Mouse (Mus musculus) cortical plate, adult 2 months (tissue): Measurements from ENCODE around the gene Hbs1l. TPM values are rescaled to one million over a fixed set of nuclear protein-coding genes. Genes with fewer than 3 reads are reported as not detected.
A peak's percentile ranks its signal among the peaks of the same experiment; 100 is the strongest.

ENCODE experiments used
- H3K27ac ChIP-seq: fragments of 200-500 bp; 2 replicates; pipeline ENCODE4 v1.5.1; 2012; ENCODE audit warnings: low read length, control low read depth, inconsistent platforms; ENCODE audit not compliant: insufficient read depth
- H3K4me1 ChIP-seq: fragments of 200-500 bp; 2 replicates; pipeline ENCODE4 v1.6.1; 2011; ENCODE audit warnings: low read length; ENCODE audit not compliant: control insufficient read depth, insufficient read depth
- H3K4me3 ChIP-seq: fragments of 200-500 bp; 2 replicates; pipeline ENCODE4 v1.5.1; 2011; ENCODE audit warnings: mild to moderate bottlenecking, low read length, control low read depth; ENCODE audit not compliant: insufficient read depth
- CTCF ChIP-seq: fragments of 200-500 bp; IDR thresholded peaks from 2 replicates; pipeline ENCODE4 v1.5.1; 2011; ENCODE audit warnings: mild to moderate bottlenecking, control low read depth, low read length; ENCODE audit not compliant: insufficient read depth; ENCODE audit errors: extremely low read depth
- POLR2A ChIP-seq: fragments of 200-500 bp; IDR thresholded peaks from 2 replicates; pipeline ENCODE4 v1.6.1; 2011; ENCODE audit warnings: mild to moderate bottlenecking, low read length, control low read depth; ENCODE audit not compliant: insufficient read depth; ENCODE audit errors: extremely low read depth
- polyA plus RNA-seq: library from polyadenylated mRNA; depleted of rRNA; stranded (reverse); fragments of >200 nt; gene quantifications from 2 replicates; pipeline ENCODE4 v1.2.3, GENCODE M21; 2012

The Hbs1l gene
- polyA plus RNA-seq, 1 experiment: 43.4 TPM

- no peak overlapping the region for H3K4me3 ChIP-seq
- H3K27ac ChIP-seq: no peak overlapping the region
- TF ChIP-seq POLR2A (no peak), CTCF (peak; percentile 11; the same call in 1 of the 2 replicates)
- no peaks in the 10 kb centered on the region; the same call in 1 of the 2 replicates for H3K4me1 ChIP-seq
Observed at GRCm38 (mm10) chr10:21337191-21337590, 41.4 kb downstream of the Hbs1l start.

DNA sequence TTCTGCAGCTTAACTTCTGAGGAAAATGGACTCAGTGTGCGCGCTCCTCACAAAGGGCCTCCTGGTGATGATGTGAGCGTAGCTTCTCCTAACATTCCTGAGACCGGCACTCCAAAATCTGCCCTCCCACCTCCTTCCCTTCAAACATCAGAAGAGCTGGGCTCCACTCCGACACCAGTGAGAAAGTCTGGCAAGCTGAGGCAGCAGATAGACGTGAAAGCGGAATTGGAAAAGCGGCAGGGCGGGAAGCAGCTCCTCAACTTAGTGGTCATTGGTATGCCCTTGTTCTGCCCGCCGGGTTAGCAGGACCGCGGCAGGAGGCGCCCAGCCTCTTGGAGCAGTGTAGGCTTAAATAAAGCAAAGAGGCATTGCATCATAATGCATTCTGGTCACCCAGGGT, 45.9 kb downstream of the Hbs1l start:
- TF ChIP-seq CTCF (no peak), POLR2A (no peak)
- Histone ChIP-seq H3K27ac (no peak overlapping the region), H3K4me1 (peaks cover 1% of the 10 kb centered on the region; the same call in 1 of the 2 replicates), H3K4me3 (no peak overlapping the region)

DNA sequence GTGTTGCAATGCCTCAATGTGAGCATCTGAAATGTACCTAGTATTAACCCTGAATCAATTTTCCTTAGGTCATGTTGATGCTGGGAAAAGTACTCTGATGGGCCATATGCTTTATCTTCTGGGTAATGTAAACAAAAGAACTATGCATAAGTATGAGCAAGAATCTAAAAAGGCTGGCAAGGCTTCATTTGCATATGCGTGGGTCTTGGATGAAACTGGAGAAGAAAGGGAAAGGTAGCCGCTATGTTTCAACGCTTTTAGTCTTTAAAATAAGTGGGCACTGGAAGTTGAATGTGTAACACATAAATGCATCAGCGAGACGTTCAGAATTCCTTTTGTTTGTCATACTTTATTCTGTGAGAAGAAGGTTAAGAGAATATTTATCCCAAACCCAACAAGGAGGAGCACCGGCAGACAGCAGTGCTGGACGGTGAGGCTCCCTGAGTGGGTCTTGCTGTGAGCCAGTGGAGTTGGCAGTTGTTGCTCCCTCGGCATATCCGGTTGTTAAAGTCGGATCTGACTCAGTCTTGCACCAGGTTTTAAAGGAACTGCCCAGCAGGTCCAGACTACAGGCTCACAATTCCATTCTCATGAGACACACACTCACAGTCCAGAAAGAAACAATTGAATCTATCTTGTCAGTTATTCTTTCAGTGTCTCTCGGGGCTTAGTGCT, 46.7 kb downstream of the Hbs1l start:
- H3K27ac ChIP-seq: no peak overlapping the region
- no peak for TF ChIP-seq POLR2A
- no peak for TF ChIP-seq CTCF
- no peak overlapping the region for H3K4me3 ChIP-seq
- H3K4me1 ChIP-seq: peaks cover 1% of the 10 kb centered on the region; the same call in 1 of the 2 replicates

DNA sequence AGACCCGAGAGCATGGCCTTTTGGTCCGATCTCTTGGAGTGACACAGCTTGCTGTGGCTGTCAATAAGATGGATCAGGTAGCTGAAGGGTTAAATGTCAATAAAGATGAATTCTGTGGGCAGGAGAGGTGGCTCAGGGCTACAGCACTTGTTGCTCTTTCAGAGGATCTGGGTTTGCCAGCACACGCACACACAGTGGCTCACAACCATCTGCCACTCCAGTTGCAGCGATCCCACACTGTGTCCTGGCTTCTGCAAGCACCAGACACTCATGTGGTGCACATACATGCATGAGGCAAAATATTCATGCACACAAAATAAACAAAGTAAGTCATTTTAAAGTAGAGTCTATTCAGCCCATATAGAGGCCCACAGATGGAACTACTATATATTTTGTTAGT, 51.6 kb downstream of the Hbs1l start:
- Histone ChIP-seq H3K4me1 (peaks cover 1% of the 10 kb centered on the region; the same call in 1 of the 2 replicates), H3K4me3 (no peak overlapping the region), H3K27ac (no peak overlapping the region)
- TF ChIP-seq POLR2A (no peak), CTCF (no peak)

DNA sequence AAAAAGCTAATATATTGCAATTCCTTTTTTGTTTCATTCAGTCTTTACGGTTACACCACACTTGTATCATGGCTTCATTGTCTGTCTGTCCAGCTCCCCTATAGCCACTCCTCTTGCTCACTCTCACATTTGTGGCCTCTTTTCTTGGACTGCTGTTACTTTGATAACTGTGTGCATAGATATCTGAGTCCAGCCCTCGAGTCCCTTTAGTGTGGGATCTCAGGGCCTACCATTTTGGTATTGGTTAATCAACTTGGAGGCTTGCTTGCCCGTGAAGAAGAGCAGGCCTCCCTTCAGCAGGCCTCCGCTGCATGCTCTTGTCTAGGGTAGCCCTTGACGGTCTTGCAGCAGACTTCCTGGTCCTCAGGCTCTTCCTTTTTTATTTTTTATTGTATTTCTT, 53.7 kb downstream of the Hbs1l start:
- TF ChIP-seq CTCF: no peak
- no peak for TF ChIP-seq POLR2A
- H3K27ac ChIP-seq: no peak overlapping the region
- H3K4me1 ChIP-seq: peaks cover 3% of the 10 kb centered on the region; the same call in 1 of the 2 replicates
- H3K4me3 ChIP-seq: no peak overlapping the region

DNA sequence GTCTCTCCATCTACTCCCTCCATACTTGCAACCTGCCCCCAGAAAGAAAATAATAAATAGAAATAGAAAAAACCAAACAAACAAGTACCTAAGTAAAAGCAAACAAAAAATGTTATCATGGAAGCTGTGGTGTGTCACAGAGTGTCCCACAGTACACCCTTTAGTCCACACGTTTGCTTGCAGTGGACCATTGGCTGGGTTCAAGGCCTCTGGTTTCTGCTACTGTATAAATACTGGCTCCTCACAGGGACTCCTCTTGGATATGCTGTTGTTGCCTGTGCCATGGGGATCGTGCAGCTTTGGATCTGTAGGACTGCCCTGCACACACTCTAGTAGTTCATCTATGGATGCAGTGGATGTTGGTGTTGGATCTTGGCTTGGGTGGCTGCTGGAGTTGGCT, 54.2 kb downstream of the Hbs1l start:
- no peak overlapping the region for H3K27ac ChIP-seq
- TF ChIP-seq CTCF (no peak), POLR2A (no peak)
- no peak overlapping the region for H3K4me3 ChIP-seq
- H3K4me1 ChIP-seq: peaks cover 3% of the 10 kb centered on the region; the same call in 1 of the 2 replicates

- Histone ChIP-seq H3K4me3 (no peak overlapping the region), H3K27ac (no peak overlapping the region), H3K4me1 (peaks cover 3% of the 10 kb centered on the region; the same call in 1 of the 2 replicates)
- no peak for TF ChIP-seq CTCF
- no peak for TF ChIP-seq POLR2A
Observed at GRCm38 (mm10) chr10:21350531-21351515, 55.0 kb downstream of the Hbs1l start.

- TF ChIP-seq CTCF (no peak), POLR2A (no peak)
- no peak overlapping the region for H3K27ac ChIP-seq
- H3K4me1 ChIP-seq: peaks cover 3% of the 10 kb centered on the region; the same call in 1 of the 2 replicates
- H3K4me3 ChIP-seq: no peak overlapping the region
Observed at GRCm38 (mm10) chr10:21351766-21352165, 56.0 kb downstream of the Hbs1l start.

- no peak overlapping the region for H3K27ac ChIP-seq
- TF ChIP-seq POLR2A (no peak), CTCF (no peak)
- H3K4me3 ChIP-seq: no peak overlapping the region
- peaks cover 3% of the 10 kb centered on the region; the same call in 1 of the 2 replicates for H3K4me1 ChIP-seq
Observed at GRCm38 (mm10) chr10:21353890-21354289, 58.1 kb downstream of the Hbs1l start.

DNA sequence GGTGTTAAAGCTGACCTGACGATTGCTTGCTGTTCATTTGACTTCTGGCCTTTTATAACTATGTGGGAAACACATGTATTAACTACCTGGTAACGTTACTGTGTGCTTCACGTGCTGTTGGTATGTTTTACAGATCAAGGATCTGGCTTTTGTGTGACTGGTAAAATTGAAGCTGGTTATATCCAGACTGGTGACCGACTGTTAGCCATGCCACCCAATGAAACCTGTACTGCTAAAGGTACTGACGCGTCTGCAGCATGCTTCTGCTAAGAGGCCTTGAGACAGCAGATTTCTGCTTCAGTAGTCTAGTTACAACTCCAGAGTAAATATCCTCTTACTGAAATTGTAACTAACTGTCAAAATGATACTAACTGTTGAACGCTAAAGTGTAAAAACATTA, 58.7 kb downstream of the Hbs1l start:
- H3K4me3 ChIP-seq: no peak overlapping the region
- no peak overlapping the region for H3K27ac ChIP-seq
- H3K4me1 ChIP-seq: peaks cover 3% of the 10 kb centered on the region; the same call in 1 of the 2 replicates
- TF ChIP-seq CTCF (no peak), POLR2A (no peak)
